Mouse (Mus musculus) forebrain, embryonic 15.5 days (tissue): ENCODE results near the gene Mrpl51. TPM values are rescaled to one million over a fixed set of nuclear protein-coding genes. Genes with fewer than 3 reads are reported as not detected.
A peak's percentile ranks its signal among the peaks of the same experiment; 100 is the strongest.
"Not testable (repeated sequence)": the region's sequence is repeated elsewhere in the genome, so short reads cannot be mapped to it uniquely, and the experiment has no call there.

Source experiments
- ATAC-seq: fragments of 200-750 bp; cut with Nextera tagmentation; replicated peaks from 2 replicates; pipeline ENCODE4 v1.8.0; 2017; ENCODE audit warnings: mild to moderate bottlenecking, moderate TSS enrichment, moderate library complexity
- H3K27ac ChIP-seq: fragments of 300-500 bp; sonication (generic); replicated peaks from 2 replicates; pipeline ENCODE4 v1.5.1; 2015; ENCODE audit warnings: mild to moderate bottlenecking, inconsistent platforms
- H3K27me3 ChIP-seq: fragments of 300-500 bp; sonication (generic); 2 replicates; pipeline ENCODE4 v1.6.1; 2015; ENCODE audit warnings: inconsistent platforms
- H3K36me3 ChIP-seq: fragments of 300-500 bp; sonication (generic); 2 replicates; pipeline ENCODE4 v1.6.1; 2015; ENCODE audit warnings: mild to moderate bottlenecking, inconsistent platforms
- H3K4me1 ChIP-seq: fragments of 300-500 bp; sonication (generic); 2 replicates; pipeline ENCODE4 v1.6.1; 2015; ENCODE audit warnings: inconsistent platforms
- H3K4me2 ChIP-seq: fragments of 300-500 bp; sonication (generic); replicated peaks from 2 replicates; pipeline ENCODE4 v1.6.1; 2015; ENCODE audit warnings: mild to moderate bottlenecking, inconsistent platforms
- H3K4me3 ChIP-seq: fragments of 300-500 bp; sonication (generic); 2 replicates; pipeline ENCODE4 v1.5.1; 2015; ENCODE audit warnings: mild to moderate bottlenecking, inconsistent platforms
- H3K9ac ChIP-seq: fragments of 300-500 bp; sonication (generic); replicated peaks from 2 replicates; pipeline ENCODE4 v1.6.1; 2015; ENCODE audit warnings: mild to moderate bottlenecking, inconsistent platforms
- H3K9me3 ChIP-seq: fragments of 300-500 bp; sonication (generic); 2 replicates; pipeline ENCODE4 v1.6.1; 2016; ENCODE audit warnings: inconsistent platforms
- WGBS: fragments of 180-500 bp; shearing (Covaris S2); methylation state at CpG from one replicate; pipeline ENCODE4 v1.1.7; 2015; ENCODE audit warnings: mixed read lengths; 5-methylcytosine and 5-hydroxymethylcytosine counted together
- polyA plus RNA-seq: library from polyadenylated mRNA; unstranded; fragments of >200 nt; fragmentation: Nextera tagmentation; extraction: Ambion mirVana; gene quantifications from 2 replicates; pipeline ENCODE4 v1.2.1, GENCODE M21; 2015

Gene Mrpl51
- polyA plus RNA-seq, 1 experiment from 2014 or later = 158 TPM

DNA sequence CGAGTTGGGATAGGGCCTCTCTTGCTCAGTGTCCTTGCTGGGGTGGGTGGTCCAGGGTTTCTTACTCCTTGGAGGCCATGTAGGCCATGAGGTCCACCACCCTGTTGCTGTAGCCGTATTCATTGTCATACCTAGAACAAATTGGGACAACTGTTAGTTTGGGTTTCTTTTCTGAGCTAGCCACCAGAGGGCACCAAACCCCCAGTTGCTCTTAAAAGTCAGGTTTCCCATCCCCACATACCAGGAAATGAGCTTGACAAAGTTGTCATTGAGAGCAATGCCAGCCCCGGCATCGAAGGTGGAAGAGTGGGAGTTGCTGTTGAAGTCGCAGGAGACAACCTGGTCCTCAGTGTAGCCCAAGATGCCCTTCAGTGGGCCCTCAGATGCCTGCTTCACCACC lies 29.6 kb upstream of the Mrpl51 start:
- Histone ChIP-seq H3K36me3 (peaks cover 41% of the 10 kb centered on the region), H3K4me1 (peaks cover 50% of the 10 kb centered on the region)
- H3K27me3 ChIP-seq, ATAC-seq, H3K27ac ChIP-seq, H3K9me3 ChIP-seq, H3K4me2 ChIP-seq, H3K4me3 ChIP-seq, H3K9ac ChIP-seq: not testable (repeated sequence)
- WGBS = 8% methylated on average over 4 of the region's 5 CpGs

DNA sequence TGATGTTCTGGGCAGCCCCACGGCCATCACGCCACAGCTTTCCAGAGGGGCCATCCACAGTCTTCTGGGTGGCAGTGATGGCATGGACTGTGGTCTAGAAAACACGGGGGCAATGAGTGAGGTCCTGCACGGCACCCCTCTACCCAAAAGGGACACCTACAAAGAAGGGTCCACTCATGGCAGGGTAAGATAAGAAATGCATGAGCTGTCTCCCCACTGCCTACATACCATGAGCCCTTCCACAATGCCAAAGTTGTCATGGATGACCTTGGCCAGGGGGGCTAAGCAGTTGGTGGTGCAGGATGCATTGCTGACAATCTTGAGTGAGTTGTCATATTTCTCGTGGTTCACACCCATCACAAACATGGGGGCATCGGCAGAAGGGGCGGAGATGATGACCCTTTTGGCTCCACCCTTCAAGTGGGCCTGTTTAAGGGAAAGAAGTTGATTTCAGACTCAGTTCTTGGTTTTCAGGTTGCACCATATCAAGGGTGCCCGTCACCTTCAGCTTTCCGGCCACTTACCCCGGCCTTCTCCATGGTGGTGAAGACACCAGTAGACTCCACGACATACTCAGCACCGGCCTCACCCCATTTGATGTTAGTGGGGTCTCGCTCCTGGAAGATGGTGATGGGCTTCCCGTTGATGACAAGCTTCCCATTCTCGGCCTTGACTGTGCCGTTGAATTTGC lies 28.8 kb upstream of the Mrpl51 start:
- not testable (repeated sequence) for H3K4me3 ChIP-seq, H3K27ac ChIP-seq, H3K27me3 ChIP-seq, H3K9ac ChIP-seq, H3K4me2 ChIP-seq, H3K9me3 ChIP-seq, ATAC-seq
- WGBS = 73% methylated on average over 13 of the region's 16 CpGs
- Histone ChIP-seq H3K36me3 (peaks cover 45% of the 10 kb centered on the region), H3K4me1 (peaks cover 58% of the 10 kb centered on the region)

DNA sequence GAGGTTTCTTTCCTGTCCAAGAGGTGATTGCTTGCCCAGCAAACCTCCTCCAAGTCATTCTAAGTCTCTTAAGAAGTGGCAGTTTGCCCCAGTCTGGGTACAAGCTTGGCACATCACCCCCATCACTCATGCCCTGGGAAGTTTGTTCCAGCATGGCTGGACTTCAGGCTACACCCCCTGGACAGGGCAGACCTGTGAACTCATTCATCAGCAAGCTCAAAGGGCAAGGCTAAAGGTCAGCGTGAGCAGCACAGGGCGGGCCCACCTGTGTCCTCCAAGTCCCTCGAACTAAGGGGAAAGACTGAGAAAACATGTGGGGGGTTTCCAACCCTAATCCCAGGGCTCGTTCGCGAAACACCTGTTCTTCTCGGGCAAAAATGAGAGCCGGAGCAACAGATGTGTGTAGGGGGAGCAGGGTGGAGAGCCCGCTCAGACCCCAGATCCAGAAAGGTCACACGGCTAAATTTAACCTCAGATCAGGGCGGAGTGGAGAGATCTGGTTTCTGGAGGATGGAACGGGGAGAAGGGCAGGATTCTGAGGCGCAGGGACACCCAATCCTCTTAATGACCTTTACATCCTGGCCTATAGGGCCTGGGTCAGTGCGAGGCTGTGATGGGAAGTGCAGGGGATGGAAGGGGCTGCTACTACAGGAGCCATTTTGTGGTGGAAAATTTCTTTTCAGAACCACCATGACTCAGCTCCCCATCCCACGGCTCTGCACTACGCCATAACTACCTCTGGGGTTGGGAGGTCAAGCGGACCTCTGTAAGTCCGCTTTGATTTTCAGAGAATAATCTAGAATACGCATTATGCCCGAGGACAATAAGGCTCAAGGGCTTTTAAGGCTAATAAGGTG lies 27.6 kb upstream of the Mrpl51 start:
- no peak for ATAC-seq
- WGBS = 3% methylated on average over 20 of the region's 20 CpGs
- Histone ChIP-seq H3K9ac (peak overlapping the region; percentile 86), H3K4me2 (peak overlapping the region; percentile 87), H3K9me3 (no peaks in the 10 kb centered on the region), H3K36me3 (peaks cover 52% of the 10 kb centered on the region), H3K4me1 (peaks cover 59% of the 10 kb centered on the region), H3K27ac (peak overlapping the region; percentile 92), H3K4me3 (peak overlapping the region; percentile 88), H3K27me3 (no peaks in the 10 kb centered on the region)

DNA sequence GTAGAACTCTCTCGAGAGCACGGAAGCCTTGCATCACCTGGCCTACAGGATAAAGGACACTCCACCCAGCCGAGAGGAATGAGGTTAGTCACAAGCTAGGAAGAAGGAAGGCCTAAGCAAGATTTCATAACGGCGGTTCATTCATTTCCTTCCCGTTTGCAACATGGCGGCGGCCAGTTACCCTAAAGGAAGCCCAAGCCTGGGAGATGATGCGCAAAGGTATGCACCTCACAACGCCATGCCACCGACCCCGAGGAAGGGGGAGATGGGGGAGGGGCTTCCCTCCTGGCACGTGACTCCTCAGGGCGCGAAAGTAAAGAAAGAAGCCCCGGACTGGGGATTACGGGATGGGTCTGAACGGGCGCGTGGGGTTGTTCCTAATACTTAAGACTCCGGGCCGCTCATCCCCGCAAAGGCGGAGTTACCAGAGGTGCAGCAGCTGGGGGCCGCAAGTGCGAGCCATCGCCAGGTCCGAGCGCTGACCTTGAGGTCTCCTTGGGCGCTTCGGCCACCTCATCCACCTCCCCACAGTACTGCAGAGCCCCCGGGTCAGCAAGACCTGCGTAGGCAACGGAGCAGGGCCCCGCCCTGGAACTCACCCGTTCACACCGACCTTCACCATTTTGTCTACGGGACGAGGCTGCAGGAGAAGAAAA lies 26.8 kb upstream of the Mrpl51 start:
- ATAC-seq = peak; percentile 37
- Histone ChIP-seq H3K9ac (peak overlapping the region; percentile 86), H3K4me2 (peak overlapping the region; percentile 87), H3K4me1 (peaks cover 59% of the 10 kb centered on the region), H3K4me3 (peak overlapping the region; percentile 88), H3K27ac (peak overlapping the region; percentile 92), H3K36me3 (peaks cover 52% of the 10 kb centered on the region), H3K27me3 (no peaks in the 10 kb centered on the region), H3K9me3 (no peaks in the 10 kb centered on the region)
- WGBS = under 1% methylated on average over 38 of the region's 39 CpGs

DNA sequence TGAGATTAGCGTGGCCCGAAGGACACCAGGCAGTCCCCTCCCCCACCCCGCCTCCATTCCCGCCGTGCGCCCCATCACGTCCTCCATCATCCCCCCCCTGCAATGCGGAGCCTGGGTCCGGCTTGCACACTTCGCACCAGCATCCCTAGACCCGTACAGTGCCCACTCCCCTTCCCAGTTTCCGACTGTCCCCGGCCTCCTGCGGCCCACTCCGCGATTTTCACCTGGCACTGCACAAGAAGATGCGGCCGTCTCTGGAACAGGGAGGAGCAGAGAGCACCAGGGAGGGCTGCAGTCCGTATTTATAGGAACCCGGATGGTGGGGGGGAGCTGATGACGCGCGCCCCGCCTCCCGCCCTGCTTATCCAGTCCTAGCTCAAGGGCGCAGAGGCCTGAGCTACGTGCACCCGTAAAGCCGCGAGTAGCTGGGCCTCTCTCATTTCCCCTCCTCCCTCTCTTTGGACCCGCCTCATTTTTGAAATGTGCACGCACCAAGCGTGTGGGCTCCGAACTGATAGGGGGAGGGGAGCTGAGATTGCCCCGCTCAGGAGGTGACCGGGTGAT lies 26.2 kb upstream of the Mrpl51 start:
- peak overlapping the region; percentile 92 for H3K27ac ChIP-seq
- H3K4me1 ChIP-seq = peaks cover 54% of the 10 kb centered on the region
- peak overlapping the region; percentile 88 for H3K4me3 ChIP-seq
- H3K36me3 ChIP-seq = peaks cover 55% of the 10 kb centered on the region
- no peaks in the 10 kb centered on the region for H3K9me3 ChIP-seq
- no peaks in the 10 kb centered on the region for H3K27me3 ChIP-seq
- under 1% methylated on average over 36 of the region's 36 CpGs for WGBS
- peak; percentile 94 for ATAC-seq
- H3K4me2 ChIP-seq = peak overlapping the region; percentile 87
- peak overlapping the region; percentile 86 for H3K9ac ChIP-seq

DNA sequence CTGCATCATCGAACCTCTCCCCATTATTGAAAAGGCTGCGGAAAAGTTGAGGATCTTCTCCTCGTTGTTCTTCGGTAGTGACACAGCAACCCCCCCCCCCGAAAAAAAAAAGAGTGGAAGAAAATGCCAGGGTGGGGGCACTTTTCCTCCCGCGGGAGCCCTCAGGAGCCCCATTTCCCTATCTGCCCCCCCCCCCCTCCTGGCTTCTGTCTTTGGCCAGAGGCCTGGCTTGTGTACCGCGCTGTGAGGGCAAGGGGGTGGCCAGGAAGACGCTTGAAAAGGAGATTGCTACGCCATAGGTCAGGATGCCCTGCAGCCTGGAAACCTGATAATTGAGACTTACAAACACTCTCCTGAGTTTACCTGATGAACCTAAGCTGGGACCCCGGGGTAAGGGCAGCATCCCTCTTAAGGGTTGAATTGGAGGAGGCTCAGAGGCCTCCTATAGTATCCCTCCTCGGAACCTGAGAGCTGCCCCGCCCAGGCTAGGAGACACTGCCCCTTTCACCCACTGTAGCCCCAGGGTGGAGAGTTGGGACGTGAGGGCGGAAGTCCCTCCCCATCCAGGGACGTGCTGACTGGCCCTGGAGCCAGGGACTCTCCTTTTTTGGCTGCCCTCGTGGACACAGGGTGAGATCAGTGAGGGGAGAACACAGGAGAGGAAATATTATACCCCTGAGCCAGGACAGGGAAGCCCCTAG lies 25.4 kb upstream of the Mrpl51 start, which contains the start of gene Gapdh:
Gene Gapdh, minus strand, starts transcription at position 417 of the 701 bp plus-strand sequence.
- peak; percentile 4; the same call in 1 of the 2 replicates for ATAC-seq
- Histone ChIP-seq H3K27ac (peak within 1 kb of the TSS; percentile 92), H3K27me3 (no peaks in the 10 kb centered on the region), H3K4me2 (peak within 1 kb of the TSS; percentile 87), H3K36me3 (peaks cover 55% of the 10 kb centered on the region), H3K4me1 (peaks cover 47% of the 10 kb centered on the region), H3K9ac (peak within 1 kb of the TSS; percentile 86), H3K9me3 (no peaks in the 10 kb centered on the region), H3K4me3 (peak within 1 kb of the TSS; percentile 88)
- under 1% methylated on average over 18 of the region's 18 CpGs for WGBS

DNA sequence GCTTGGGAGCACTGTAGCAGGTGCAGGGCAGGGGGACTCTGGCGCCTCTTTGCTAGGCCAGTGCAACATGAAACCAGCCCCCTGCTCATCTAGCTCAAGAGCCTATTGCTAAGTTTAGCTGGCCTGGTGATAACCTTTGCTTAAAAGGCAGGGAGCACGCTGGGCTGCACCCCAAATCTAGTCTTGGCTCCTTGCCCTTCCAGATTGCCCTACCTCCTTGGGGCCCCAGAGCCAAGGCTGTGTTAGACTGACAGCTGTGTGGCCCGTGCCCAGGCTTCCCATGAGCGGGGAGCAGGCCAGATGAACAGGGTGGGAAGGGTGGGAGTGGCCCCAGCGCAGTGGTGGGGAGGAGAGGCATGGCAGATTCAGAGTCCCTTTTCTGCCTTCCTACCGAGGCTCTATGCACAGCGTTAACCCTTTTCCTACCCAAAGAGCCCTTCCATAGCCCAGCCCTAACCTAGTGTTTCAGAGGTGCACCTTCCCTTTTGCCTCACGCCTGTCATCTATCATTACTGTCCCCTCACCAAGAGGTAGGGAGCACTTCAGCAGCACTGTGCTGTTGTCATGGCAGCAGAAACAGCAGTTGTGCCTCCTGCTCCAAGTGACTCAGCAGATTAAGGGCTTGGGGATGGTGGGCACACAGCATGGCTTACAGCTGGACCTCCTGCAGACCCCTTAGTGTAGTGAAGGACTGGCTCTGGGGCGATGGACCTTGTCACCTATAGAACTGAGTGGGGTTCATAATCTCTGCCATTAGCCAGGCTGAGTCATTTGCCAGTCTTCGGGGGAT lies 24.5 kb upstream of the Mrpl51 start:
- peak; percentile 14; the same call in 1 of the 2 replicates for ATAC-seq
- Histone ChIP-seq H3K36me3 (peaks cover 59% of the 10 kb centered on the region), H3K9ac (peak overlapping the region; percentile 17; the same call in 1 of the 2 replicates), H3K4me3 (peak overlapping the region; percentile 88), H3K9me3 (no peaks in the 10 kb centered on the region), H3K27me3 (no peaks in the 10 kb centered on the region), H3K4me1 (peaks cover 39% of the 10 kb centered on the region), H3K4me2 (peak overlapping the region; percentile 87), H3K27ac (peak overlapping the region; percentile 92)
- WGBS = 14% methylated on average over 10 of the region's 10 CpGs

DNA sequence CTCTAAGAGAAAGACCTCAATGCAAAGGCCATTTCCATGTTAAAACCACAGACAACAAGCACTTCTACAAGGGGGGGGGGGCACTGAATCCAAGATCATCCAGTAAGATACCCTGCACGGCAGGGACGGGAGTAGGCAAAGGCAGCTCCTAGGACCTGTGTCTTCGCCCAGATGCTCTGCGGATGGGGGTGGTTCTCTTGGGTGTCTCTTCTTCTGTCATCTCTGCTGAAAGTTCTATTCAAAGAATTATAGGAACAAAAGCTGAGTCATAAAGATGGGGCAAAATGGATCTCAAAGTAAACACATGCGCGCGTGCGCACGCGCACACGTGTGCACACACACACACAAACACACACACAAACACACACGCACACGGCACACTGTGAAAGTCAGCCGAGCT lies 23.5 kb upstream of the Mrpl51 start:
- no peak for ATAC-seq
- Histone ChIP-seq H3K9me3 (no peaks in the 10 kb centered on the region), H3K27ac (peak overlapping the region; percentile 92; the same call in 1 of the 2 replicates), H3K4me2 (no peak overlapping the region), H3K4me1 (peaks cover 31% of the 10 kb centered on the region), H3K36me3 (peaks cover 64% of the 10 kb centered on the region), H3K9ac (no peak overlapping the region), H3K27me3 (no peaks in the 10 kb centered on the region), H3K4me3 (no peak overlapping the region)
- WGBS = 91% methylated on average over 14 of the region's 14 CpGs

DNA sequence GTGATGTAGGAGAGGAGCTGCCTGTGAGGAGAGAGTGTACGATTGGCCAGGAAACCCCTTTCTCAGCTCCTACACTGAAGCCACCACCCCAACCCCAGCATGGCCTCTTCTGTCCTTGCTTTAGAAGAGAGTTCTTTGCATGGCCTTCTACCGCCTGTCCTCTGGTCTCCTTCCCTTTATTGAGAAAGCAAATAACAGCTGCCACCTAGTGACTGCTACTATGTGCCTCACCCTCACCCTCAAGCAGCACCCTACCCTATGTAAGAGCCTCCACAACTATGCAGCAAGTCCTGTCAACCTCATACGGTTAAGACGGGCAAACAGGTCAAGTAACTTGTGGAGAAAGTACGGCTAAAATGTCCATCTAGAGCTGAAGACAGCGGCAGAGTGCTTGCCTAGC lies 21.4 kb upstream of the Mrpl51 start:
- 86% methylated on average over 6 of the region's 6 CpGs for WGBS
- Histone ChIP-seq H3K9ac (no peak overlapping the region), H3K36me3 (peaks cover 77% of the 10 kb centered on the region), H3K4me1 (peaks cover 19% of the 10 kb centered on the region), H3K4me2 (no peak overlapping the region), H3K4me3 (no peak overlapping the region), H3K27me3 (no peaks in the 10 kb centered on the region), H3K9me3 (no peaks in the 10 kb centered on the region), H3K27ac (no peak overlapping the region)
- ATAC-seq = no peak

DNA sequence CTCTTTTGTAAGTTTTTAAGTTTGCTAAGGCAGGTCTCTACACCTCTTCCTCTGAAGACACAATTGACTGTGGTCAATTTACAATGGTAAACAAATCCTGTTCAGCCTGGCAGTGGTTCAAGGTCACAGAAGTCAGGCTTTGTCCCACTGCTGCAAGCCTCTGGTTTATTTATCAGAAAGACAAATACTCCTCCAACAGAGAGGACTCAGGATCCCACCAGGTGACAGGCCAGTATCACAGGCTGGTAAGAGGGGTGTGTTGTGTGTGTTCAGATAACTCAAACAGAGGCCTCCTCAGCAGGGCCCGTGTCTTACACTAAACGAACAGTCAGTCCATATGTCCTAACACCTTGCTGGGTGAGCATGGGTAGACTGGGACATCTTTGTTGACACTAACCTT lies 19.1 kb upstream of the Mrpl51 start:
- H3K9me3 ChIP-seq = no peaks in the 10 kb centered on the region
- peaks cover 4% of the 10 kb centered on the region for H3K4me1 ChIP-seq
- no peaks in the 10 kb centered on the region for H3K27me3 ChIP-seq
- H3K4me3 ChIP-seq = no peak overlapping the region
- H3K9ac ChIP-seq = no peak overlapping the region
- peaks cover 97% of the 10 kb centered on the region for H3K36me3 ChIP-seq
- H3K4me2 ChIP-seq = no peak overlapping the region
- no peak overlapping the region for H3K27ac ChIP-seq
- 95% methylated on average over 2 of the region's 2 CpGs for WGBS
- no peak for ATAC-seq

DNA sequence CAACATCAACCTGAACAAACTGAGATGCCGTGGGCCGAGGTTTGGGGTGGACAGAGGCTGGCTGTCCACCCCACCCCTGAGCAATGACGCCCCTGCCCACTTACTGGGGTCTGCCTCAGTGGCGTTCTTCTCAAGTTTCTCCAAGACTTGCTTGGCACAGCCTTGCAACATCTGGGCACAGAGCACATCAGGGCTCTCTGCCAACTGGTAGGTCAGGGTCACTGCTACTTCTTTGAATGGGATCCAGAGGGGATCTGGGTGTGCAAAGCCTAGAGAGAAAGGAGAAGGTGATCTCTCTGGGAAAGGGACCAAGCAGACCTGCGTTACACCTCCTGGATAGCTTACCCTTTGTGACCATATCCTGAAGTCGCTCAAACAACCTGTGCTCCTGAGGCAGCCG lies 18.3 kb upstream of the Mrpl51 start:
- H3K4me2 ChIP-seq = no peak overlapping the region
- H3K27me3 ChIP-seq = no peaks in the 10 kb centered on the region
- no peak overlapping the region for H3K27ac ChIP-seq
- no peak overlapping the region for H3K4me3 ChIP-seq
- H3K36me3 ChIP-seq = peaks cover 97% of the 10 kb centered on the region
- WGBS = 90% methylated on average over 7 of the region's 7 CpGs
- no peaks in the 10 kb centered on the region for H3K9me3 ChIP-seq
- H3K4me1 ChIP-seq = no peaks in the 10 kb centered on the region
- H3K9ac ChIP-seq = no peak overlapping the region
- no peak for ATAC-seq
